Mouse (Mus musculus): ENCODE measurements around the gene Fads3. TPM values are rescaled to one million over a fixed set of nuclear protein-coding genes. Genes with fewer than 3 reads are reported as not detected.

Fads3 gene
- 35.8 and 40.4 TPM in 2 replicates for polyA plus RNA-seq (2012; rRNA removed)

DNA sequence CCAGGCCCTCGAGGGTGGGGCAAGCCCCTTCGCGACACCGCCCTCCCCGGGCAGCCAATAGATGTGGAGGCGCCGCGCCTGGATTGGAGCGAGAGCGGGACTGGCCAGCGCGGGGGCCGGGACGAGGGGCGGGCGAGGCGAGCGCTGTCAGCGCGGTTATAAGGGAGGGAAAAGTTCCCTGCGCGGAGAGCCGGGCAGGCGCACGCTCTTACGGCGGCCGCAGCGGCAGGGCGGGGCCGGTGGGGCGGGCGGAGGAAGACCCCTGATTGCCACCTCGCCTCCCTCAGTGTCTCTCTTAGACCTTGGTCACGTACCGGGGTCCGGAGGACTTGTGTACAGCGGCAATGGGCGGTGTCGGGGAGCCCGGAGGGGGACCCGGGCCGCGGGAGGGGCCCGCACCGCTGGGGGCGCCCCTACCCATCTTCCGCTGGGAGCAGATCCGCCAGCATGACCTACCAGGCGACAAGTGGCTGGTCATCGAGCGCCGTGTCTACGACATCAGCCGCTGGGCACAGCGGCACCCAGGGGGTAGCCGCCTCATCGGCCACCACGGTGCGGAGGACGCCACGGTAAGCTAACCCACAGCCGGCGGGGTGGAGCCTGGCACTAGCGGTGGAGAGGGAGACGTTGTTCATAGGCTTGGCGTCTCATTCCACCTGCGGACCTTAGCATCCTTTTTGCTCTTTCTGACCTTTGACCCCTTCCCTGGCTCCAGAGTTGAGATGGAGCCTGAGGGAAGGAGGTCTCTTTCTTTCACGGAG lies at the start of gene Fads3:
Fads3 (plus strand) TSS at position 182 of the 761 bp plus-strand sequence.

GRCm38 (mm10) chr19:10001206-10001969 lies 40.0 kb upstream of the Fads3 start, which contains the start of the genes Best1 and Rab3il1:
TSS of gene Best1 (minus strand) at chr19:10001633.
TSS of gene Rab3il1 (plus strand) at chr19:10001669.

DNA sequence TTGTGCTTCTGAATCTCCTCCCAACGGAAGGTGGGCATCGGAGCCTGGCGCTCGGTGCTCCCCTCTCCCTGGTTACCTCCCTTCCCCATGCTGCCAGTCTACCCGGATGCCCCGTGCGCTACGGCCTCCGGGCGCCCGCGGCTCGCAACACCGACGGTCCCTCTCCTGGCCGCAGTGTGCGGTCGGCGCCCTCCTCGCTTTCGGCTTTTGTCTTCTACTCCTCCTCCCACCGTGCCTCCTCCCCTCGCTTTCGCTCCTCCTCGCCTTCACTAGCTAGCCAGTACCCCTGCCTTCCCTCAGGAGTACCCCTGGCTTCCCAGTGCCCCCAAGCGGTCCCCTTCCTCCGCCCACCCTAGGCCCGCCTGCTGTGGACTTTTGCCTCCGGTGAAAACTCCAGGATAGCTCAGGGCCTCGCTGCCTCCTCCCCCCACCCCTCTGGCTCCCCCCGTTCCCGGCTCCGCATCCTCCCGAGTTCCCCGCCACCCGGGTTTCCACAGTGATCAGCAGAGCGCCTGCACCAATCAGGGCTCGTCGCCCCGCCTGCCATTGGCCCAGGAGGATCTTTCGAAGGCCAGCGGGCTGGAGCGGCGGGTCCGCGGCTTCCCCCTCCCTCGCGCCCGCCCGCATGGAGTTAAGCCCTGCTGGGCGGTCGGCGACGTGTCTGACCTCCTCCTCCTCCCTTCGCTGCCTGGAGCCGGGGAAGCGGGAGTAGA lies 60.1 kb downstream of the Fads3 start, which contains the start of gene Fads2:
Fads2 (minus strand) TSS at position 406 of the 713 bp plus-strand sequence.

Other genes with a start within 250 kb of the Fads3 start
- not detected in 2 replicates for gene Scgb2a2, start 194.0 kb upstream of the Fads3 start, polyA plus RNA-seq (2012; rRNA removed)
- gene Incenp, start 142.0 kb upstream of the Fads3 start, polyA plus RNA-seq (2012; rRNA removed), result 42.0 and 47.0 TPM in 2 replicates
- 769 and 784 TPM in 2 replicates for gene Fth1, start 61.0 kb upstream of the Fads3 start, polyA plus RNA-seq (2012; rRNA removed)
- gene Best1, start 39.9 kb upstream of the Fads3 start, polyA plus RNA-seq (2012; rRNA removed), result 0.91 and 0.99 TPM in 2 replicates
- gene Rab3il1, start 39.9 kb upstream of the Fads3 start, polyA plus RNA-seq (2012; rRNA removed), result 21.0 and 26.4 TPM in 2 replicates
- gene Fads2, start 60.2 kb downstream of the Fads3 start, polyA plus RNA-seq (2012; rRNA removed), result 147 and 162 TPM in 2 replicates
- gene Fads1, start 141.3 kb downstream of the Fads3 start, polyA plus RNA-seq (2012; rRNA removed), result 125 and 133 TPM in 2 replicates
- 151 TPM in 2 replicates for gene Tmem258, start 162.4 kb downstream of the Fads3 start, polyA plus RNA-seq (2012; rRNA removed)
- 28.4 and 35.3 TPM in 2 replicates for gene Fen1, start 162.6 kb downstream of the Fads3 start, polyA plus RNA-seq (2012; rRNA removed)
- gene Myrf, start 199.2 kb downstream of the Fads3 start, polyA plus RNA-seq (2012; rRNA removed), result 1.3 and 1.9 TPM in 2 replicates